Mouse (Mus musculus) midbrain, embryonic 15.5 days (tissue): ENCODE results near the gene Celsr1. TPM values are rescaled to one million over a fixed set of nuclear protein-coding genes. Genes with fewer than 3 reads are reported as not detected.

Source experiments
- ATAC-seq: fragments of 200-750 bp; cut with Nextera tagmentation; replicated peaks from 2 replicates; pipeline ENCODE4 v1.8.0; 2017; ENCODE audit warnings: moderate TSS enrichment
- H3K27ac ChIP-seq: fragments of 300-500 bp; sonication (generic); 2 replicates; pipeline ENCODE4 v1.5.1; 2015; ENCODE audit warnings: mild to moderate bottlenecking, inconsistent platforms
- H3K27me3 ChIP-seq: fragments of 300-500 bp; sonication (generic); replicated peaks from 2 replicates; pipeline ENCODE4 v1.6.1; 2015; ENCODE audit warnings: inconsistent platforms
- H3K36me3 ChIP-seq: fragments of 300-500 bp; sonication (generic); replicated peaks from 2 replicates; pipeline ENCODE4 v1.6.1; 2015; ENCODE audit warnings: inconsistent platforms
- H3K4me1 ChIP-seq: fragments of 300-500 bp; sonication (generic); 2 replicates; pipeline ENCODE4 v1.6.1; 2015; ENCODE audit warnings: inconsistent platforms
- H3K4me2 ChIP-seq: fragments of 300-500 bp; sonication (generic); 2 replicates; pipeline ENCODE4 v1.6.1; 2015; ENCODE audit warnings: inconsistent platforms, mild to moderate bottlenecking, moderate library complexity
- H3K4me3 ChIP-seq: fragments of 300-500 bp; sonication (generic); 2 replicates; pipeline ENCODE4 v1.5.1; 2015; ENCODE audit warnings: mild to moderate bottlenecking, inconsistent platforms
- H3K9ac ChIP-seq: fragments of 300-500 bp; sonication (generic); 2 replicates; pipeline ENCODE4 v1.6.1; 2015; ENCODE audit warnings: mild to moderate bottlenecking, inconsistent platforms
- H3K9me3 ChIP-seq: fragments of 300-500 bp; sonication (generic); 2 replicates; pipeline ENCODE4 v1.6.1; 2016; ENCODE audit warnings: inconsistent platforms
- WGBS: fragments of 180-500 bp; shearing (Covaris S2); methylation state at CpG from one replicate; pipeline ENCODE4 v1.1.7; 2015; ENCODE audit warnings: mixed read lengths; 5-methylcytosine and 5-hydroxymethylcytosine counted together
- polyA plus RNA-seq: library from polyadenylated mRNA; unstranded; fragments of >200 nt; fragmentation: Nextera tagmentation; extraction: Ambion mirVana; gene quantifications from 2 replicates; pipeline ENCODE4 v1.2.1, GENCODE M21; 2015

The Celsr1 gene
- polyA plus RNA-seq, 1 experiment from 2014 or later: 1.6 TPM

DNA sequence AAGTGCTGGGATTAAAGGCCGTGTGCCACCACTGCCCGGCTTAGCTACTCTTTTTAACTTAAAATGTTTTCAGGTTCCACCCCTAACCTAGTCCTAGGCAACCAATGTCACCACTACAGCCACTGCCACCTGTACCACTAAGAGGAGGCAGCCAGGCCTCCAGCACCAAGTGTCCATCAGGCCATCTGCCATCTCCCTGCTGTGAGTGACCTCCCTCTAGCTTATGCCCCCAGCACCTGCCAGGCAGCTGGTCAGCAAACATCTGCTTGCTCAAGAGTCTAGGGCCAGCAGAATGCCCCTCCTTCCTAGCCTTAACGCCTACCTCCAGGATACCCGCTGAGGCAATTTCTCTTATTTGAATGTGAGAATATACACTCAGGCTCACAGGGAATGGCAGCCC lies 48.0 kb downstream of the Celsr1 start:
- Histone ChIP-seq H3K36me3 (no peaks in the 10 kb centered on the region), H3K9ac (no peak overlapping the region), H3K4me1 (no peaks in the 10 kb centered on the region), H3K27me3 (no peaks in the 10 kb centered on the region), H3K27ac (no peak overlapping the region), H3K4me2 (no peak overlapping the region), H3K9me3 (no peaks in the 10 kb centered on the region), H3K4me3 (no peak overlapping the region)
- no peak for ATAC-seq
- WGBS: 78% methylated on average over 4 of the region's 4 CpGs

DNA sequence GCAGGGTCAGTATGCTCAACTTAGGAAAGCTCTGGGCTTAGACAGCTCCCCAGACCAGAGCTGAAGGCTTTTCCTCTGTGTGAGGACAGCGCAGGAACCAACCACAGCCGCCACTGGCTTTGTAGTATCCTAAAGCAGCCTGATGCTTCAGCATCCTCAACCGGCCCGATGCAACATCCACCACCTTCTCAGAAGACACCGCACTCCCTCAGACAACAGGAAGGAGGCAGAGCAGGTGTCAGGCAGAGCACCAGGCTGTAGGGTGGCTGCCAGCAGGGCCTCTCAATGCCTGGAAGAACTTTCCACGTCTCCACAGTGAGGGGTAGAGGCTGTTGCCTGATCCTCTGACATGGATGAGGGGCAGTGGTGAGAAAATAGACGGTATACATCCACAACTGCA lies 50.4 kb downstream of the Celsr1 start:
- no peak overlapping the region for H3K9ac ChIP-seq
- H3K4me1 ChIP-seq: no peaks in the 10 kb centered on the region
- WGBS: 90% methylated on average over 7 of the region's 7 CpGs
- no peaks in the 10 kb centered on the region for H3K36me3 ChIP-seq
- H3K27ac ChIP-seq: no peak overlapping the region
- no peak for ATAC-seq
- H3K4me3 ChIP-seq: no peak overlapping the region
- H3K27me3 ChIP-seq: no peaks in the 10 kb centered on the region
- H3K9me3 ChIP-seq: no peaks in the 10 kb centered on the region
- no peak overlapping the region for H3K4me2 ChIP-seq

DNA sequence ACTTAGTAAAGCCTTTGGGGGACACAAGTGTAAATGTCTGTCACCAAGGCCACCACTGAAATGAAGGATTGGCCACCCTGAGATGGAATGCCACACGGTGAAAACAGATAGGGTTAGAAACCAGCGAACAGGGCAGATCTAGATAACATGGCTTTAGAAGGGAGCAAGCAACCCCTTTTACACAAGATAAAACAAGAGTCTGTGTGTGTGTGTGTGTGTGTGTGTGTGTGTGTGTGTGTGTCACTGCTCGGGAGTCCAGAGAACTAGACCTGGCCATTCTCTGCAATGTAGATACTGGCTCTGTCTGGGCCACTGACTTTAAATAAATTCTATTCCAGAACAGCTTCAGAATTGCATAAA lies 51.2 kb downstream of the Celsr1 start:
- Histone ChIP-seq H3K9ac (no peak overlapping the region), H3K4me3 (no peak overlapping the region), H3K9me3 (no peaks in the 10 kb centered on the region), H3K4me2 (no peak overlapping the region), H3K27ac (no peak overlapping the region), H3K36me3 (no peaks in the 10 kb centered on the region), H3K4me1 (no peaks in the 10 kb centered on the region), H3K27me3 (no peaks in the 10 kb centered on the region)
- ATAC-seq: no peak
- 89% methylated on average over 3 of the region's 3 CpGs for WGBS

DNA sequence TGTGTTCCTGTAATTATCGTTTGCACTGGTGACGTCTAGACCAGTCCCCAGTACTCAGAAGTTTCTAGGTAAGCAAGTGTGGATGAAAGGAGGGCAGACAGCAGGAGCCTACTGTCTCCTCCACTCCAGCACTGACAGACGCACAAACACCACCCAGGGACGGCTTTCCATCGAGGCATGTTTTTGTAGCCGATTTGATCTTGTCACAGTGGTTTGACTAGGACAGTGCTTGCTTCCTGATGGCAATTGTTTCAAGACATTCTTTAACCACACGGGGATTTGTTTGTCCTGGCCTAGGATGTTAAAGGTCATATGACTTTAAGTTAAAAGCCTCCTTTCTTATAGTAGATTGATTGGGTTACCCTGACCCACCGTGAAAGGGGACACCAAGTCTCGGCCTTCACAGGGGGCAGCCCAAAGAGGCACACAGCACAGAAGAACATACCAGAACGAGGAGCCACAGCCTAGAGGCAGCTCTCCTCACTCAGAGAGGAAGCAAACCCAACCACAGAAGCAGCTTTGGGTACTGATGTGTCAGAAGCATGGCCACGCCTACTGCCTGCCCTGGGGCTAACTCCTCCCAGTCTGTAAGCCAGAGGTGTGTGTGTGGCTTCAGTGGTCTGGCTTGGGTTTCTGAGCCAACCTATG lies 51.7 kb downstream of the Celsr1 start:
- Histone ChIP-seq H3K9me3 (no peaks in the 10 kb centered on the region), H3K4me1 (peaks cover 3% of the 10 kb centered on the region; the same call in 1 of the 2 replicates), H3K9ac (no peak overlapping the region), H3K36me3 (no peaks in the 10 kb centered on the region), H3K4me2 (no peak overlapping the region), H3K27ac (no peak overlapping the region), H3K27me3 (no peaks in the 10 kb centered on the region), H3K4me3 (no peak overlapping the region)
- no peak for ATAC-seq
- 65% methylated on average over 11 of the region's 11 CpGs for WGBS

DNA sequence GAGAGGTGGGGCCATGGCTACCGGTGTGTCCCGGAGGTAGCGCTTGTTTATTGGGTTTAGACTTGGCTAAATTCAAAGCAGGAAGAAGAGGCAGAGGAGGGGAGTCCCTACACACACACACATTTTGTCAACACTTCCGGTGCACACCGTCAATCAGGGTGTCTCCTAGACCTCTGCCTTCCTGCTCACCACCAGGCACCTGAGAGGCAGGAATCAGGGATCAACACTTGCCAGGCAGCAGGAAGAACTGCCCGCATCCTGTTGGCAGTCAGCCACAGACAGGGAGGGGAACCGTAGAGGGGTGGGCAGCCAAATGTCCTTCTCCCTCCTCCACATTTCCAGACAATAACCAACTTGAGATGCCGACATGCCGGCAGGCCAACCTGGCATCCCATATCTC lies 56.5 kb downstream of the Celsr1 start:
- WGBS: 79% methylated on average over 9 of the region's 9 CpGs
- peaks cover 22% of the 10 kb centered on the region for H3K4me1 ChIP-seq
- no peak overlapping the region for H3K27ac ChIP-seq
- no peaks in the 10 kb centered on the region for H3K27me3 ChIP-seq
- H3K9ac ChIP-seq: no peak overlapping the region
- H3K9me3 ChIP-seq: no peaks in the 10 kb centered on the region
- ATAC-seq: no peak
- no peak overlapping the region for H3K4me2 ChIP-seq
- H3K4me3 ChIP-seq: no peak overlapping the region
- no peaks in the 10 kb centered on the region for H3K36me3 ChIP-seq

DNA sequence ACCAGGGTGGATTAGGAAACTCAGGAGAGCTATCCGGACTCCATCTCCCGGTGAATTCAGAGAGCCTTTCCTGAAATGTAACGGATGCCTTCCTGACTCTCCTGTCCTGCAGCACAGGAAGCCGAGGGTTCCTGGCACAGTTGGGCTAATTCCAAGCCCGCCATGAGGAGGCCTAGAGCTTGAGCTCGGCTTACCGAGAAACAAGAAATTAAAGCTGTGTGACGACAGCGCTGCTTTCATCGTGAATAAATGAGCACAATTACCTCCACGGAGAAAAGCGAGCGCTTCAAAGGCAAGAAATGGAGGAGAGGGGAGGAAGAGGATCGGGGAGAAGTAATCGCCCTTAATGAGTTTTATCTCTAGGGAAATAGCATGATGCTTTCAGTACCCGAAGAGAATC lies 57.8 kb downstream of the Celsr1 start:
- H3K27ac ChIP-seq: peak overlapping the region; percentile 22
- no peak overlapping the region for H3K9ac ChIP-seq
- no peaks in the 10 kb centered on the region for H3K27me3 ChIP-seq
- H3K4me2 ChIP-seq: peak overlapping the region; percentile 16; the same call in 1 of the 2 replicates
- H3K4me1 ChIP-seq: peaks cover 22% of the 10 kb centered on the region
- no peaks in the 10 kb centered on the region for H3K36me3 ChIP-seq
- WGBS: 23% methylated on average over 16 of the region's 16 CpGs
- H3K9me3 ChIP-seq: no peaks in the 10 kb centered on the region
- no peak overlapping the region for H3K4me3 ChIP-seq
- no peak for ATAC-seq

DNA sequence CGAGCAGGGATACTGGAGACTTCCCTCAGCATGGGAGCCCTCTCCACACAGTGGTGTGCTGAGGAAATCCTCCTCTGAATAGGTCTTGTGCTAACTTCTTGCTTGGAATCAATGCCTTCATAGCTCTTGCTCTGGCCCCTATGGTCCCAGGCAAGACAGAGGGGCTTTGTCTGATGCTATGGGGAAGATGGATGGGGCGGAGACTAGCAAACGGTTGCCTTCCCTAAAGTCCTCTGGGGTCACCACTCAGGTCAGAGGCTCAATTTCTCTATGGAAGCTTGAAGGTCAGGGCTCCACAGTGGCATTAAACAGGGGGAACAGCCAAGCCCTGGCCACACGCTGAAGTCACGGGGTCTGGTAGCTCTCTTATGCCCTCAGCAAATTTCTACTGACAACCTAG lies 62.0 kb downstream of the Celsr1 start:
- H3K27me3 ChIP-seq: no peaks in the 10 kb centered on the region
- H3K9me3 ChIP-seq: no peaks in the 10 kb centered on the region
- H3K4me3 ChIP-seq: no peak overlapping the region
- no peak overlapping the region for H3K27ac ChIP-seq
- no peak for ATAC-seq
- whole genome bisulfite sequencing: 49% methylated on average over 5 of the region's 5 CpGs
- no peak overlapping the region for H3K9ac ChIP-seq
- no peaks in the 10 kb centered on the region for H3K36me3 ChIP-seq
- no peak overlapping the region for H3K4me2 ChIP-seq
- peaks cover 20% of the 10 kb centered on the region for H3K4me1 ChIP-seq

DNA sequence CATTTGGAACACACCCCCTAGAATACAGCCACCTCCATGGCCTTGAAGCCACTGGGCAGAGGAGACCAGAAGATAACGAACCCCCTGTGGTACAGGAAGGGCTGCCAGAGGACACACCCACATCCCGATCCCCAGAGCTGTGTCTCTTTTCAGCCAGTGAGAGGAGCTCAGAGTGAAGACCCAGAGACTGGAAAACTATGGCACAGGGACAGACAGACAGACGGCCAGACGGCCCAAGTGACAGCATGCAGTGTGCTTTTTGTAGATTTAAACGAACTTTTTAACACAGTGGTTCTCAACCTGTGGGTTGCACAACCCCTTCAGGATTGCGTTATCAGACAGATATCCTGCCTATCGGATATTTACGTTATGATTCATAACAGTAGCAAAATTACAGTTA lies 63.1 kb downstream of the Celsr1 start:
- H3K27ac ChIP-seq: no peak overlapping the region
- 74% methylated on average over 8 of the region's 8 CpGs for WGBS
- H3K4me2 ChIP-seq: no peak overlapping the region
- peaks cover 12% of the 10 kb centered on the region for H3K4me1 ChIP-seq
- no peaks in the 10 kb centered on the region for H3K36me3 ChIP-seq
- H3K9me3 ChIP-seq: no peaks in the 10 kb centered on the region
- H3K27me3 ChIP-seq: no peaks in the 10 kb centered on the region
- H3K9ac ChIP-seq: no peak overlapping the region
- no peak for ATAC-seq
- H3K4me3 ChIP-seq: no peak overlapping the region

DNA sequence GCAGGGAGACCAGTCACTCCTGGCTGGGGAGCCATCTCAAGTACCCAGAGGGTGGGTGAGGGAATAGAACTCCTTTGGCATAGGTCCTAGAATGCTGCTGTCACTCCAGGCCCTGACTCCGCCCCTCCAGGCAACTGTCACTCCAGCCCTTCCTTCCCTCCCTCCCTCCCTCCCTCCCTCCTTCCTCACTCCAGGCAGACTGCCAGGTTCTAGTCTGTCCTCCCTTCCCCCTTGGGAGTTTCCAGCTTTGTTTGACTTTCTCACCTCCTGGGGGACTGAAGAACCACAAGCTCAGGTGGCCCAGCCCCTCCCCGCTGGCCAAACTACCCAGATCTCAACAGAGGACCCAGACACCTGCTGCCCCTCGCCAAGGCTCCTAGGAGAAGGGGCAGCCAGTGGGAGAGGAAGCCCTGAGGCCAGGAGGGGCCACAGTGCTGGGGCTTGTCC lies 63.8 kb downstream of the Celsr1 start:
- WGBS: 57% methylated on average over 3 of the region's 3 CpGs
- ATAC-seq: 0 out of 2 replicates have a peak, but pooled peaks have one; percentile 63
- H3K9ac ChIP-seq: no peak overlapping the region
- no peaks in the 10 kb centered on the region for H3K9me3 ChIP-seq
- no peaks in the 10 kb centered on the region for H3K27me3 ChIP-seq
- peaks cover 10% of the 10 kb centered on the region for H3K4me1 ChIP-seq
- no peaks in the 10 kb centered on the region for H3K36me3 ChIP-seq
- no peak overlapping the region for H3K27ac ChIP-seq
- H3K4me2 ChIP-seq: no peak overlapping the region
- H3K4me3 ChIP-seq: no peak overlapping the region

DNA sequence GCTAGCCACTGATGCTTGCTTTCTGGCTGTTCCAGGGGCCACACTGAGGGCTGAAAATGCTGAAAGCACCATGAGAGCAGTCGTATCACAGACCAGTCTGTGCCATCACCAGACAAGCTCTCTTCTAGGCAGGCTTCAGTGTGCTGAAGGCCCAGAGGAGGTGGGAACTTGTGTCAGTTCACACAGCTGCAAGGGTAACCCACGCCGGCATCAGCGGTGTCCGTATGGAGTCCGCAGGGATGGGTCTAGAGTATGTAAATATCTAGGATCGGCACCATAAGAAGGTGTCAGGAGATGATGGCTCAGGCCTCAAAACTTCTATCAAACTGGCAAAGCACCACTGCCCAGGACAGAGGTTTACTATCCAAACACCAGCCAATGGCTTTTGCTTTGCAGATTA lies 64.3 kb downstream of the Celsr1 start:
- H3K4me1 ChIP-seq: peaks cover 6% of the 10 kb centered on the region
- H3K9ac ChIP-seq: no peak overlapping the region
- H3K4me2 ChIP-seq: no peak overlapping the region
- H3K36me3 ChIP-seq: no peaks in the 10 kb centered on the region
- no peak for ATAC-seq
- no peaks in the 10 kb centered on the region for H3K9me3 ChIP-seq
- H3K27me3 ChIP-seq: no peaks in the 10 kb centered on the region
- H3K27ac ChIP-seq: no peak overlapping the region
- no peak overlapping the region for H3K4me3 ChIP-seq
- WGBS: 85% methylated on average over 7 of the region's 7 CpGs

DNA sequence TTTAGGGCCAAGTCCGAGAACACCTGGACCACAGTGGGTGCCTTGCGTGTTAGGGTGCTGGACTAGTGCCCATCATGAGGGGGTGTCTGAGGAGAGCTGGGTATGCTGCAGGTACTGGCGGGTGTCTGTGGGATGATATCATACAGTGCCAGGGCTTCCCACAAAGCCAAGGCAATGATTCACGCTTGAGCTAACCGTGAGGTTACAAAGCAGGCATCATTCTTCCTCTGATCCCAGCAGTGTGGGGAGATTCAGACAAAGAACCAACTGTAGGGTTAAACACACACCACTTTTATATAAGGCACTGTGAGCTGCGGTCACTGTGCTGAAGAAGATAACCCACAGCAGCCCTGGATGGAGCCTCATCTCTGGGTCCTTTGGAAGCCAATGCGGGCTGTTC lies 67.5 kb downstream of the Celsr1 start:
- H3K4me3 ChIP-seq: no peak overlapping the region
- peaks cover 2% of the 10 kb centered on the region; the same call in 1 of the 2 replicates for H3K4me1 ChIP-seq
- H3K9me3 ChIP-seq: no peaks in the 10 kb centered on the region
- no peak for ATAC-seq
- WGBS: 88% methylated on average over 7 of the region's 7 CpGs
- no peak overlapping the region for H3K9ac ChIP-seq
- no peaks in the 10 kb centered on the region for H3K36me3 ChIP-seq
- no peak overlapping the region for H3K4me2 ChIP-seq
- H3K27me3 ChIP-seq: no peaks in the 10 kb centered on the region
- H3K27ac ChIP-seq: no peak overlapping the region

DNA sequence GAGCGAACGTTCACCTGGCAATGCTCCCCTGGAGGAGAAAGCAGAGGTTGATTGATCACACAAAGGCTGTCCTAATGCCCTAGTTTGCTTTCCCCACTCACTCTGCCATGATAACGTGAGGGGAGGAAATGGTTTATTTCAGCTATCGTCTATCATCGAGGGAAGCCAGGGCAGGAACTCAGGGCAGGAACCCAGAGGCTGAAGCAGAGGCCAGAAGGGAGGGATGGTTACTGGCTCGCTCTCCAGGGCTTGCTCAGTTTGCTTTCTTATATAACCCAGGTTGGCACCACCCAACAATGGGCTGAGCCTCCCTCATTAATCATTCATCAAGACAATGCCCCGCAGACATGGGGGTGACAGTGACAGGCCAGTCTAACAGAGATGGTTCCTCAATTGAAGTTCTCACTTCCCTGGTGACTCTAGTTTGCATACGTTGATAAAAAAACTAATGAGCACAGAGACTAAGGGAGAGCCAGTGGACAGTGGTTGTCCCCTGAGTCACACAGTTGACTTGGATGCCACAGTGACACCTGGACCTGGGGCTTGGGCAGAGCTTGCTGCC lies 70.2 kb downstream of the Celsr1 start:
- Histone ChIP-seq H3K36me3 (no peaks in the 10 kb centered on the region), H3K9me3 (no peaks in the 10 kb centered on the region), H3K9ac (no peak overlapping the region), H3K4me1 (no peaks in the 10 kb centered on the region), H3K27me3 (no peaks in the 10 kb centered on the region), H3K4me3 (no peak overlapping the region), H3K4me2 (no peak overlapping the region), H3K27ac (no peak overlapping the region)
- 79% methylated on average over 8 of the region's 8 CpGs for WGBS
- ATAC-seq: no peak

DNA sequence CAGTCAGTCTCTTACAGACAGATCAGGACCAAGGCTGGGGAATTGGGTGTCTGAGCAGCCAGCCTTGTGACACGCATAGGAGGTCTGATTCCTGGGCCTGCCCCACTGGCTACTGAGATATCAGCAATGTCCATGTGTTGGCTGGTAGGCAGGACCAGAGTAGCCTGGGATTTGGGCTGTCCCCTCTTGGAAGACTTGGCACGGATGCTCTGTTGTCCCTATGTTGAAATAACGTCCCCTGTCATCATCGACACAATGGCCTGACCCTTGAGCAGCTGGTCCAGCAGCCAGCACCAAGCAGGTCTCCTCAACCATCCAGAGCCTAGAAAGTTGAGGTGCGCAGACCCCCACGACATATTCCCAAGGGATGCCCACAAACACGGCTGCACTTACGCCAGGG lies 70.9 kb downstream of the Celsr1 start:
- H3K27me3 ChIP-seq: no peaks in the 10 kb centered on the region
- H3K36me3 ChIP-seq: no peaks in the 10 kb centered on the region
- no peak overlapping the region for H3K4me3 ChIP-seq
- WGBS: 92% methylated on average over 8 of the region's 8 CpGs
- H3K4me2 ChIP-seq: no peak overlapping the region
- ATAC-seq: no peak
- no peaks in the 10 kb centered on the region for H3K4me1 ChIP-seq
- H3K9ac ChIP-seq: no peak overlapping the region
- no peak overlapping the region for H3K27ac ChIP-seq
- no peaks in the 10 kb centered on the region for H3K9me3 ChIP-seq
